Mouse (Mus musculus) lung, postnatal 0 days (tissue): Measurements from ENCODE around the gene Cwf19l1. TPM values are rescaled to one million over a fixed set of nuclear protein-coding genes. Genes with fewer than 3 reads are reported as not detected.

Experiments
- ATAC-seq: fragments of 200-750 bp; cut with Nextera tagmentation; 2 replicates; pipeline ENCODE4 v1.8.0; 2017; ENCODE audit warnings: moderate library complexity
- DNase-seq: peaks from one replicate; pipeline ENCODE4 v3.0.0-alpha.2; 2016; ENCODE audit warnings: low spot score
- H3K27ac ChIP-seq: fragments of 300-500 bp; sonication (generic); 2 replicates; pipeline ENCODE4 v1.5.1; 2014; ENCODE audit warnings: antibody characterized with exemption, mild to moderate bottlenecking, low read length, mixed read lengths
- H3K27me3 ChIP-seq: fragments of 300-500 bp; sonication (generic); replicated peaks from 2 replicates; pipeline ENCODE4 v1.6.1; 2014; ENCODE audit warnings: low read length, mixed read lengths; ENCODE audit not compliant: insufficient read depth
- H3K36me3 ChIP-seq: fragments of 300-500 bp; sonication (generic); 2 replicates; pipeline ENCODE4 v1.6.1; 2014; ENCODE audit warnings: low read length, mixed read lengths; ENCODE audit not compliant: insufficient read depth
- H3K4me1 ChIP-seq: fragments of 300-500 bp; sonication (generic); 2 replicates; pipeline ENCODE4 v1.6.1; 2014; ENCODE audit warnings: antibody characterized with exemption, low read depth, low read length, mixed read lengths; ENCODE audit not compliant: insufficient read depth
- H3K4me2 ChIP-seq: fragments of 300-500 bp; sonication (generic); replicated peaks from 2 replicates; pipeline ENCODE4 v1.6.1; 2014; ENCODE audit warnings: low read depth, mild to moderate bottlenecking, low read length, moderate library complexity, mixed read lengths
- H3K4me3 ChIP-seq: fragments of 300-500 bp; sonication (generic); 2 replicates; pipeline ENCODE4 v1.5.1; 2014; ENCODE audit warnings: low read depth, low read length
- H3K9ac ChIP-seq: fragments of 300-500 bp; sonication (generic); replicated peaks from 2 replicates; pipeline ENCODE4 v1.6.1; 2014; ENCODE audit warnings: low read depth, mild to moderate bottlenecking
- H3K9me3 ChIP-seq: fragments of 300-500 bp; sonication (generic); 2 replicates; pipeline ENCODE4 v1.6.1; 2016; ENCODE audit warnings: low read length, mixed read lengths
- CTCF ChIP-seq: IDR thresholded peaks from 2 replicates; pipeline ENCODE4 v1.5.1; 2016; ENCODE audit warnings: antibody characterized with exemption, mild to moderate bottlenecking
- EP300 ChIP-seq: IDR thresholded peaks from 2 replicates; pipeline ENCODE4 v1.6.1; 2016; ENCODE audit warnings: antibody characterized with exemption, mild to moderate bottlenecking, control low read depth
- WGBS: fragments of 180-500 bp; shearing (Covaris S2); extraction: QIAGEN DNeasy Blood & Tissue Kit; methylation state at CpG from one replicate; pipeline ENCODE4 v1.1.7; 2014; 5-methylcytosine and 5-hydroxymethylcytosine counted together
- polyA plus RNA-seq: library from polyadenylated mRNA; unstranded; fragments of >200 nt; fragmentation: Nextera tagmentation; extraction: Ambion mirVana; gene quantifications from 2 replicates; pipeline ENCODE4 v1.2.1, GENCODE M21; 2015

Gene Cwf19l1
- polyA plus RNA-seq, 1 experiment from 2014 or later, result 14.2 TPM

DNA sequence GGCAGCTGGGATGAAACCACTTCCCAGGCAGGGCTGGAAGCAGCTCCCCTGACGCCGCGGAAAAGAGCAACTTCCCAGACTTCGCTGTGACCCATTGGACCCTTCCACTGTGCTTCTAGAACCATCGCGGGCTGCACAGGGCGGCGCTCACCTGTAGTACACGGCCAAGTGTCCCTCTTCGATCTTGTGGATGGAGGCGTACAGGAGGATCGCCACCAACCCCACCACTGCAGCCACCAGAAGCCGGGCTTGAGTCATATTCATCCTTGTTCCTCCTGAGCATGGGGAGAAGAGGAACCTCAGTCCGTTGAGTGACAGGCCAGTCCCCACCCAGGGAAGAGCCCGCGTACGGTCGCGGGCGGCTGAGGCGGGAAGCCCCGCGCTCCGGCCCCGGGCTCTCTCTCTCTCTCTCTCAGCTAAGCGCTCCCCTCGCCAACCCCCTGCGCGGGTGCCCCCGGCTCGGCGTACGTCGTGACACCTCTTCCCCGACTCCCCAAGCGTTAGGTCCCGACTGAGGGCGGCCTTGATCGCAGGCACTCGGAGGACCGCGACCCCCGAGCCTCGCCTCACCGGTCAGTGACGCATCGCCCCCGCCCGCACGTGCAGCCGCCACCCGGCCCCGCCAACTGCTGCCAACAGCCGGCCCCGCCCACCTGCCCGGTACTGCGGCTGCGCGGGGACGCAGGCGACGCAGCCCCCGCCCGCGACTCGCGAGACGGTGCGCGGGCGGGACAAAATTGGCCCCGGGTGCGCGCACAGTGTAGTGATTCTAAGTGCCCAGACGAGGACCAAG is 66.4 kb downstream of the Cwf19l1 start, which contains the start of gene Erlin1:
Erlin1 (minus strand) TSS at position 665 of the 793 bp plus-strand sequence.
- peak within 1 kb of the TSS; percentile 89 for H3K4me2 ChIP-seq
- ATAC-seq, result peak; percentile 89
- H3K27ac ChIP-seq, result peak within 1 kb of the TSS; percentile 69
- H3K9ac ChIP-seq, result peak within 1 kb of the TSS; percentile 60
- WGBS, result under 1% methylated on average over 55 of the region's 75 CpGs
- no peaks in the 10 kb centered on the region for H3K36me3 ChIP-seq
- no peaks in the 10 kb centered on the region for H3K27me3 ChIP-seq
- peaks cover 3% of the 10 kb centered on the region; the same call in 1 of the 2 replicates for H3K4me1 ChIP-seq
- H3K4me3 ChIP-seq, result peak within 1 kb of the TSS; percentile 84
- H3K9me3 ChIP-seq, result no peaks in the 10 kb centered on the region
- peak; percentile 90 for DNase-seq
- TF ChIP-seq CTCF (no peak), EP300 (no peak)

- peaks cover 3% of the 10 kb centered on the region; the same call in 1 of the 2 replicates for H3K4me1 ChIP-seq
- WGBS, result 67% methylated on average over 4 of the region's 4 CpGs
- H3K4me2 ChIP-seq, result peak overlapping the region; percentile 89
- H3K27me3 ChIP-seq, result no peaks in the 10 kb centered on the region
- TF ChIP-seq CTCF (no peak), EP300 (no peak)
- no peak overlapping the region for H3K4me3 ChIP-seq
- H3K36me3 ChIP-seq, result no peaks in the 10 kb centered on the region
- no peak for ATAC-seq
- no peak for DNase-seq
- H3K27ac ChIP-seq, result no peak overlapping the region
- no peaks in the 10 kb centered on the region for H3K9me3 ChIP-seq
- no peak overlapping the region for H3K9ac ChIP-seq
Observed at GRCm38 (mm10) chr19:44068232-44068631, 67.4 kb downstream of the Cwf19l1 start.

- Histone ChIP-seq H3K9me3 (no peaks in the 10 kb centered on the region), H3K27me3 (no peaks in the 10 kb centered on the region), H3K4me1 (peaks cover 3% of the 10 kb centered on the region; the same call in 1 of the 2 replicates), H3K27ac (no peak overlapping the region), H3K4me3 (no peak overlapping the region), H3K36me3 (peaks cover 4% of the 10 kb centered on the region; the same call in 1 of the 2 replicates), H3K9ac (no peak overlapping the region), H3K4me2 (no peak overlapping the region; the same call in 1 of the 2 replicates)
- peak; percentile 32 for DNase-seq
- WGBS, result 56% methylated on average over 9 of the region's 9 CpGs
- no peak for TF ChIP-seq EP300
- no peak for TF ChIP-seq CTCF
- ATAC-seq, result no peak
Observed at GRCm38 (mm10) chr19:44067323-44068049, 68.2 kb downstream of the Cwf19l1 start.

GRCm38 (mm10) chr19:44064734-44065133 is 70.9 kb downstream of the Cwf19l1 start:
- ATAC-seq, result peak; percentile 87
- DNase-seq, result peak; percentile 83
- 58% methylated on average over 2 of the region's 2 CpGs for WGBS

DNA sequence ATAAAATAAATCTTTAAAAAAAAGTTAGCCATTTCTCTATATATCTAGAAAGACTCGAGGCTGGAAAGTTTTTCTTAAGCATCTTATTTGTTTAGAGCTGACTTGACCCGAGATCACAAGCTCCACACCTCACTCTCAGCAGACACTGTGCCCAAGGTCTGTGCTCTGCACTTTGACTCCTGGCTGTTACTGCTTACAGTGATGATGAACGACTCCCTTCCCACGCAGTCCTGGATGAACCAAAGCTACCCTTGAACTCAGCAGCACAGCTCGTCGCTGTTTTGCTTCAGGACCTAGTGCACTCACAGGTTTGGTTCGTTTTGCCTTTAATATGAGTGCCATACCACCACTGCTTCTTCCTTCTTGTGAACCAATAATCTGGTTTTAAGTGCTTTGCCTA is 71.9 kb downstream of the Cwf19l1 start:
- WGBS, result 83% methylated on average over 7 of the region's 7 CpGs
- DNase-seq, result no peak
- peaks cover 3% of the 10 kb centered on the region; the same call in 1 of the 2 replicates for H3K4me1 ChIP-seq
- peaks cover 11% of the 10 kb centered on the region; the same call in 1 of the 2 replicates for H3K36me3 ChIP-seq
- H3K4me3 ChIP-seq, result no peak overlapping the region
- no peaks in the 10 kb centered on the region for H3K9me3 ChIP-seq
- no peaks in the 10 kb centered on the region for H3K27me3 ChIP-seq
- no peak for TF ChIP-seq EP300
- TF ChIP-seq CTCF, result no peak
- H3K9ac ChIP-seq, result no peak overlapping the region
- no peak overlapping the region for H3K4me2 ChIP-seq
- no peak for ATAC-seq
- no peak overlapping the region for H3K27ac ChIP-seq

More at GRCm38 (mm10) chr19:44064734-44065133, 70.9 kb downstream of the Cwf19l1 start:
- Histone ChIP-seq H3K4me3 (no peak overlapping the region), H3K4me1 (peaks cover 3% of the 10 kb centered on the region; the same call in 1 of the 2 replicates), H3K36me3 (peaks cover 11% of the 10 kb centered on the region; the same call in 1 of the 2 replicates), H3K27me3 (no peaks in the 10 kb centered on the region), H3K9me3 (no peaks in the 10 kb centered on the region), H3K27ac (peak overlapping the region; percentile 71), H3K9ac (no peak overlapping the region), H3K4me2 (no peak overlapping the region)
- TF ChIP-seq EP300 (peak; percentile 98), CTCF (no peak)

- H3K27me3 ChIP-seq, result no peaks in the 10 kb centered on the region
- DNase-seq (no peak), ATAC-seq (no peak)
- H3K4me1 ChIP-seq, result no peaks in the 10 kb centered on the region
- TF ChIP-seq CTCF (no peak), EP300 (no peak)
- no peak overlapping the region for H3K4me3 ChIP-seq
- H3K36me3 ChIP-seq, result peaks cover 11% of the 10 kb centered on the region; the same call in 1 of the 2 replicates
- no peak overlapping the region for H3K27ac ChIP-seq
- no peak overlapping the region for H3K4me2 ChIP-seq
- WGBS, result 77% methylated on average over 3 of the region's 3 CpGs
- H3K9ac ChIP-seq, result no peak overlapping the region
- no peaks in the 10 kb centered on the region for H3K9me3 ChIP-seq
Observed at GRCm38 (mm10) chr19:44060226-44060625, 75.5 kb downstream of the Cwf19l1 start.

Other genes starting within 250 kb of the Cwf19l1 start
- gene Dnmbp, start 195.7 kb downstream of the Cwf19l1 start, polyA plus RNA-seq, result 10.0 and 10.2 TPM in 2 replicates
- gene Cpn1, start 149.3 kb downstream of the Cwf19l1 start, polyA plus RNA-seq, result 5.0 and 5.1 TPM in 2 replicates
- gene Cyp2c23, start 106.7 kb downstream of the Cwf19l1 start, polyA plus RNA-seq, result 0.56 and 0.80 TPM in 2 replicates
- 22.7 and 26.9 TPM in 2 replicates for gene Erlin1, start 66.1 kb downstream of the Cwf19l1 start, polyA plus RNA-seq
- 32.8 and 33.4 TPM in 2 replicates for gene Chuk, start 28.4 kb downstream of the Cwf19l1 start, polyA plus RNA-seq
- 62.0 and 63.5 TPM in 2 replicates for gene Bloc1s2, start 10.6 kb upstream of the Cwf19l1 start, polyA plus RNA-seq
- gene Pkd2l1, start 56.6 kb upstream of the Cwf19l1 start, polyA plus RNA-seq, result 0.04 and 0.05 TPM in 2 replicates
- 0.50 and 0.60 TPM in 2 replicates for gene Scd3, start 67.4 kb upstream of the Cwf19l1 start, polyA plus RNA-seq
- 99.3 and 118 TPM in 2 replicates for gene Scd2, start 157.8 kb upstream of the Cwf19l1 start, polyA plus RNA-seq
- gene Scd4, start 197.2 kb upstream of the Cwf19l1 start, polyA plus RNA-seq, result 0.53 and 0.60 TPM in 2 replicates